Mouse (Mus musculus) lung, adult 2 months (tissue): ENCODE measurements at regions not wholly inside any gene's neighbourhood (a gene's known extent, or its start where the extent isn't known, plus 50 kb on each side); places are given as distances from the start of the nearest gene placed in this dataset.

Experiments
- CTCF ChIP-seq: fragments of 200-500 bp; IDR thresholded peaks from 2 replicates; pipeline ENCODE4 v1.5.1; 2011; ENCODE audit warnings: mild to moderate bottlenecking, low read length, control low read depth; ENCODE audit not compliant: insufficient read depth
- POLR2A ChIP-seq: fragments of 200-500 bp; IDR thresholded peaks from 2 replicates; pipeline ENCODE4 v1.6.1; 2011; ENCODE audit warnings: low read depth, mild to moderate bottlenecking, control low read depth, low read length, borderline replicate concordance; ENCODE audit errors: extremely low read depth

DNA sequence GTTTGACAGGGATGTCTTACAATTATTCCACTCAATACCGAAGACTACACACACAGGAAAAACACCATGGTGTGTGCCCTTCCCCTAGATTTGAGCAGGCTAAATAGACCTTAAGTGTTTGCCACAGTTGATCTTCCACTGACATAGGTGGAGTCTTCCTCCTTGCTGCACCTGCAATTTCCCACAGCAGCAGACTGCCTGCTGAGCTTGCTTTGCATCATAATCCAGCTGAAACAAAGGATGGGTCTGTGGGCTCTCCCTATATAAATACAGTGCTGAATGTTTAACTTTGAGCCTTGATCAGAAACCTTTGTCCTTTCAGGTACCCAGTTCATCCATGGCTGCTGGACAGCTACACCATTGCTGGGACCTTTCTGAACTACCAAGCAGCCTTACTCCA is 334.3 kb downstream of the Lmbrd1 start:
- TF ChIP-seq CTCF (no peak), POLR2A (no peak)
